Mouse (Mus musculus): Measurements from ENCODE around the gene Map2k5.

Gene Map2k5

DNA sequence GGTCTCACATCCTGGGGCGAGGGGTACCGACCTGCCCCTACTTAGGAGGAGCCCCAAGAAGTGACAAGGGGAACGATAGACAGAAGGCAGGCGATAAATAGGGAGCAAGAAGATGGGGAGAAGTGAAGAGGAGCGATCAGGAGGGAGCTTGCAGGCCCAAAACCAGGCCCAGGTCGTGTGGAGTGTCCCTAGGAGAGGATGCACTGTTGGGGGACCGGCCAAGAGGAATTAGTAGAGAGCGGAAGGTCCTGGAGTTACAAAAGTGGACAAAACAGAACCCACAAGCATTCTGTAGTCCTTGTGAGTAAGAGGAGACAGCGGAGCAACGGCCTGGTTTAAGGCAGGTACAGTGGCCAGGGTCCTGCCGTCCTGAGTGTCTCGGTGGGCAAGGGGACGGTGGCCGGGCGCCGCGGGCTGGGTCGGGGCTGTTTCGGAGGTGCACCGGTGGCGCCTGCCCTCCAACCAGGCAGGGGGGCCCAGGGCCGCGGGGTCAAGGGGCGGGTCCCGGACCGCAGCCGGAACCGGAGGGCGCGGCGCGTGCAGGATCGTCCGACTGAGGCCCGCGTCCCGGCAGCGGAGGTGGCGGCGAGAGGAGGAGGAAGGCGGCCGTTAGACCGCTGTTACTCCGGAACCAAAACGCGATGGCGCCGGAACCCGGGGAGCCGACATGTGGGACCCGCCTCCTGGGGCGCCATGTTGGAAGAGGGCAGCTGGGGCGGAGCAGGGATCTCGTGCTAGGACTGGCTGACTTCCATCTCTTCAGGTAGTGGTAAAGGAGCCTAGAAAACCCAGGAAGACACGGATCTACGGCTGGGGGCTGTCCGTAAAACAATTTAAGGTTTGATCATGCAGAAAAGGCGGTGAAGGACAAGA is at the start of gene Map2k5:
TSS of gene Map2k5 (minus strand) at position 633 of the 873 bp plus-strand sequence.
- in situ Hi-C loops (cut with MboI, MseI): loop anchor here (10.0 to 25.0 kb wide), 2 partner anchors 885 to 1263 kb away; partner anchors contain the start of gene Map2k1

DNA sequence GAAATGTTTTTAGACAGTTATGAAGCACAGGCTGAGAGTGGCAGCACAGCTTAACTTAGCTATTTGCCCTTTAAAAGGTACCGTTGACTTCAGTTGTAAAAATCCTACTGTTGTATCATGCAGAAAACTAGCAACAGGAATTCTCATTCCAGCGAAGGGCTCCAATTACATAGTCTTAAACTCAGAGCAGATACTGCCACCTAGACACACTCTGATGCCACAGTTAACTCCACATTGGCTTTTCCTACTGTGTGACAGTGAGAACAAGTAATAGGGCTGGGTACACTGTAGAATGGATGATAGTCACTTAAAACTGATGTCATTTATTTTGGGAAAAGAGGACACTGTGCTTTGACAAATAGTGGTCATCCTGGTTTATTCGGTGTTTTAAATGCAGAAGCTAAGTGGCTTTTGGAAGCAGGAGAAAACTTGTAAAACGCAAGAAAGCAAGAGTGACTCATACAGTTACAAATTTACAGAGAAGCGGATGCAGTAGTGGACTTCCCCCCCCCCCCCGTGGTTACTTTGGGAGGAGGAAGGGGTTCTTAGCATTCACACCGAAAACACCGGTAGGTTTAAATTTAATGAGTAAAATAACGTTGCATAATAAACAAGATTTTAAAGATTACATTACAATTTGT is 43.5 kb upstream of the Map2k5 start:
- in situ Hi-C loops (cut with MboI, MseI): no loop called here

DNA sequence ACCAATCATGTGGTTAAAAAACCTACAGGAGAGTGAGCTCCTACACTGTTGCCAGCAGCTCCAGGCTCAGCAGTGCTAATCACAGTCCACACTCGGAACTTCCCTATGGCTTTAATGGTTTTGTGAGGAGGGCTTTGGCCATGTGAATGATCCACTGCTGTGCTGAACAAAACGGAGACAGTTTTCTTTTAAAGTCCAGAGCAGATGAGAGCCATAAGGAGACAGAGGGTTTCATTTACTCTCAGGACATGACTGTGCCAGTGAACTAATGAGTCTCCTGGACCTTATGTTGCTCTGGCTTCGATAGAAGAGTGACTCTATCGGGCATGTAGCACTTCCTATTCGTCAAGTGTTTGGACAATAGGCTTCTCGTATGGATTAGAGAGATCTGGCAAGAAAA is 42.7 kb upstream of the Map2k5 start:
- in situ Hi-C loops (cut with MboI, MseI): no loop called here

DNA sequence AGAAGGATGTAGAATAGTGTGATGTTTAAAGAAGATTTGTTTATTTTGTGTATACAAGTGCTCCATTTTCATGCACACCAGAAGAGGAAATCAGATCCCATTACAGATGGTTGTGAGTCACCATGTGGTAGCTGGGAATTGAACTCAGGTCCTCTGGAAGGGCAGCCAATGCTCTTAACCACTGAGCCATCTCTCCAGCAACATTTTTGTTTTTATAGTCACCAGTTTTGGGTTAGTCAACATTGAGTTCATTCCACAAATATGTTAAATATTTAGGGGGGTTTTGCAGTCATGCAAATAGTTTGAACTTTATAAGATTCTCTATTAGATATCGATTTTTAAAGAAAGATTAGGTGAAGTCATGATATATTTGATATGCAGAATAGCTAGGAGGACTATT is 22.5 kb upstream of the Map2k5 start:
- in situ Hi-C loops (cut with MboI, MseI): no loop called here

DNA sequence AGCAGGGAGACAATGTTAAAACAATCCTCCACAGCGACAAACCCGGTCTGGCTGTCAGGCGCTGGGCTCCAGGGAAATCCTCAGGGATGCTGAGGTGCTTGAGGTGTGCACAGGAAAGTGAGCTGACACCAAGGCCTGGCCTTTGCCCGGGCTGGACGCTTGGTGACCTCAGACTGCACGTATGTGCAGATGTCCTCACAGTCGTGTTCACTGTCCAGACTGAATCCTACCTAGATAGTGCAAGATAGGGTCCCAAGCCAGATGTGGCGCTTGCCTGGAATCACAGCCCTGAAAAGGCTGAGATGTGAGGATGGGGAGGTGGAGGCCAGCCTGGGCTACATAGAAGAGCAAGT is 21.7 kb upstream of the Map2k5 start:
- in situ Hi-C loops (cut with MboI, MseI): loop anchor here (25.0 kb wide), 1 partner anchor 863 kb away; the partner anchor contains the start of gene Map2k1

DNA sequence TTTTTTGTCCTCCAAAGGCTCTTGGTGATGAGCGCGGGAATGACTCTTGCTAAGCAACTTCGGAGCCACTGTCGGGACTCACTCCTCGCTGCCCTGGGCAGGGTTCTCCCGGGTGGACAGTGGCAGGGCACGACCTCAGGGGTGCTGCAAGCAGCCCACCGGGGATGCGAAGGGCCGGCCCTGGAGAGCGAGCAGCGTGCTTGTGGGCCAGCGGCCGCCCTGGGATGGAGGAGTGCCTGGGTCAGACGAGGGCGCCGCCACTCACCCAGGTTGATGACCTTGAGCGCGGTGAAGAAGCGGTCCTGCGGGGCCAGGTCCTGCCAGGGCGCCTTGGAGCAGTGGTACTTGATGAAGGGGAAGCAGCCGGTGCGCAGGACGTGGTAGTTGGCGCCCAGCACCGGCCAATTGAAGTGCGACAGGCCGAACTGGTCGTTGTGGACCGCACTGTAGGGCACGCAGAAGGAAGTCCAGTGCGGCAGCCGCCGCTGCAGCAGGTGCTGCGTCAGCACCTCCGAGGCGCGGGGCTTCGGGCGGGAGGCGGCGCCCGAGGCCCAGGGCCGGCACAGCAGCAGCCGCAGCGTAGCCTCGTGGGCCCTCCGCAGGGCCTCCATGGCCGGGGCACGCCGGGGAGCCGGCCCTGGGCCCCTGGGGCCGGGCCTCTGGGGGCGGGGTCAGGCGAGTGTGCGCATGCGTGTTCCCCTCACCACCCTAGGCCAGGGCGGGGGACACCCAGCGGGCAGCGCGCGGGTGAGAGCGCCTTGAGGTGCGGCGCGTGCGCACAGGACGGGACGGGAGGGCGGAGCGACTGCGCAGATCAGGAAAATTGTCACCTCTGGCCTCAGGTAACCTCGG is 21.1 kb upstream of the Map2k5 start, which contains the start of gene 2300009A05Rik:
TSS of gene 2300009A05Rik (minus strand) at position 636 of the 852 bp plus-strand sequence.
- in situ Hi-C loops (cut with MboI, MseI): loop anchor here (25.0 kb wide), 1 partner anchor 863 kb away; the partner anchor contains the start of gene Map2k1

DNA sequence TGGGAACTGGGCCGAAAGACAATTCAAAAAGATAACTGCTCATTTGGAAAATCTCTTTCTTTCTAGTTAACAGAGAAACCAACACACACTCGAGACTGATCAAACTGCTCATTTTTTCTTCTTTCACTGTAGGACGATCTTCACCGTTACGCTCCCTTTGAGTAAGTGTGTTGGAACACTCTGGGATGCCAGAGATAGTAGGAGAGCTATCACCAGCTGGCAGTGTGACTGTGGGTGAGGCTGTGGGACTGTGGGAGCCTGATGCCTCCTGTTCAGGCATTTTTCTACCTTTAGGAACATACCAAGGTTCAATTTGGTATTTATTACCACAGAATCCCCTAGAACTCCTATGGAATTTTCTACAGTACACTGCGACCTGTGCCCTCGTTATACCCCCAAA is 17.9 kb upstream of the Map2k5 start:
- in situ Hi-C loops (cut with MboI, MseI): loop anchor here (25.0 kb wide), 1 partner anchor 867 kb away; the partner anchor contains the start of gene Map2k1

DNA sequence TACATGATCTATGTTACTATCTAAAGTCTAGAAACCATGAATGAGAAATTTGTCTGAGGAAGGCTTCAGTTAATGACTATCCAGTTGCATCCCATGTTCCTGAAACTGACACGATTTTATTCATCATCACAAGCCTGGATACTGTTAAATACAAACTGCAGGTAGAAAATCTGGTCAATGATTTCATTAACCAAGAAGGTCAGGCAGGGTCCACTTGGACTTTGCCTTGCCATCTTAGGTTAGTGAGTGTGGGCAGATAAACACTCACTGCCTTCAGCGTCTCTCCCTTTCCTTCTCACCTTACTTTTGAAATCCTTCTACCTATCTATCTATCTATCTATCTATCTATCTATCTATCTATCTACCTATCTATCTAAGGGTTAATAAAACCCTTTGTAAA is 13.6 kb upstream of the Map2k5 start:
- in situ Hi-C loops (cut with MboI, MseI): loop anchor here (25.0 kb wide), 1 partner anchor 871 kb away; the partner anchor contains the start of gene Map2k1

DNA sequence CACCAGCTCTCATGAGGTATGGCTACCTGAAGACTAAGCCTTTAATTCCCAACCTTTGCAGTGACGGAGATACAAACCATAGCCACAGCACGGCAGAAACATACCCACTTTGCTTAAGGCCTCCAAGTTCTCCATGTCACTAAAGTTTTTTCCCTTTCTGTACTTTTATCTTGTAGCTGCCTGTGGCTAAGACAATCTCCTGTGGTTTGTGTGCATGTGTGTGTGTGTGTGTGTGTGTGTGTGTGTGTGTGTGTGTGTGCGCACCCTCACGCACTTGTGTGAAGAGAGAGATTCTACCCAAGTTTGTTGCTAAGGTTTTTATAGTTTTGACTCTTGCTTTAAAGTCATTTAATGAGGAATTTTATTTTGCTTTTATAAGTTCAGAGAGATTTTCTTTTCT is 5.1 kb upstream of the Map2k5 start:
- in situ Hi-C loops (cut with MboI, MseI): loop anchor here (25.0 kb wide), 1 partner anchor 880 kb away; the partner anchor contains the start of gene Map2k1

DNA sequence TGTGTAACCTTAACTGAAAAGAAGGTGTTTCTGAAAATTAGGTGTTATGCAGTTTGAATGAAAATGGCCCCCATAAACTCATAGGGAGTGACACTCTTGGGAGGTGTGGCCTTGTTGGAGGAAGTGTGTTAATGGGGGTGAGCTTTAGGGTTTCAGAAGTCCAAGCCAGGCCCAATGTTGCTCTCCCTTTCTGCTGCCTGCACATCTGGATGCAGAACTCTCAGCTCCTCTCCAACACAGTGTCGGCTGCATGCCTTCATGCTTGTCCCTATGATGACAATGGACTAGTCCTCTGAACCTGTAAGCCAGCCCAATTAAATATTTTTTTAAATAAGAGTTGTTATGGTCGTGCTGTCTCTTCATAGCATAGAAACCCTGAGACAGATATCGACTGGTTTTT is 2.6 kb upstream of the Map2k5 start:
- in situ Hi-C loops (cut with MboI, MseI): loop anchor here (25.0 kb wide), 1 partner anchor 882 kb away; the partner anchor contains the start of gene Map2k1

DNA sequence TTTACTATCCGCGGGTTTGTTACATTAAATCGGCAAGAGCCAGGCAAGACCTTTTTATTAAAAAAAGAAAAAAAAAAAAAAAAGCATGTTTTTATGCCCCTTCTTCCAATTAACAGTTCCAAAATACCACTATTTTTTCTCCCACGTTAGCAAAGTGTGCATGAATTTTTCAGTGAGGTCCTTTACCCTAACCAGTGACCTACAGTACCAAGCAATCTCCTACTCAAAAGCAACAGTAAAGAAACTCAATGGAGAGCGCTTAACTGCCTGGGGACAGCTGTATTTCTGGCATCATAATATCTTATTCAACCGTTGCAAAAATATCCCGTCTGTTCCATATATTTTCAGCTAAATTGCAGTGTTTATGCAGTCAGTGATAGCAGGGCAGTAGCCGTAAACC is 472 bp upstream of the Map2k5 start:
- in situ Hi-C loops (cut with MboI, MseI): loop anchor here (10.0 to 25.0 kb wide), 2 partner anchors 884 to 1263 kb away; partner anchors contain the start of gene Map2k1

DNA sequence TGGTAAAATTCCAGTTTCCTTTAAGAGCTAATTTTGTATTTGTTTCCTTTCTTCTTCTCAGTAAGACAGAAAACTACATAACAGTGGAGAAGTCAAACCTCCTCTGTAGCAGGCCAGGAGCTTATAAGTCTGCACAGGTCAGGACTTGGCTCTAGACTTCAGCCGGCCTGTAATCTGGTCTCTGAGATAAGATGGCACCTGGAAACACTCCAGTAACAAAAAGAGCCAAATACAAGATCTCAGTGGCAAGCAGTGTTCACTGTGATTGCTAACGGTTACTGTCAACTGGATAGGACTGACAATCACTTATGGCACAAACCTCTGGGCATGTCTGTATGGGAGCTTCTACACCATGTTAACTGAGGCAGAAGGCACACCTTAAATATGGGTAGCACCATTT is 4.4 kb downstream of the Map2k5 start:
- in situ Hi-C loops (cut with MboI, MseI): loop anchor here (10.0 kb wide), 1 partner anchor 1259 kb away; no protein-coding TSS in a partner anchor

DNA sequence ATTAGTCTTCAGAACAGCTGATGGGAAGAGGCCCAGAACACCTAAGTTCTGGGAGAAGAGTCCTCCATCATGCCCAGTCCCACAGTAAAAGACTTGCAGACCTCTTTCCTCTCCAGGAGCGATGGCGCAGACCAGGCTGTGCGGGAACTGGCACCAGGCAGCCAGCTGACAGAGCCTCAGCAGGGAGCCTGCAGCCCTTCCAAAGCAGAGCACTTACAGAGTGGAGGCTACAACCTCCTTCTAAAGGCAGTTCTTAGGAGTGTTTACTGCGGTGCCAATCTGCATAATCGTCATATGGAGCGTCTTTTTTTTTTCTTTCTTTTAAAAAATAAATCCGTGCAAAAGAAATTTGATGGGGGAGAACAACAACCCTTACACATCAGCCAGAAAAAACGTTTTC is 5.2 kb downstream of the Map2k5 start:
- in situ Hi-C loops (cut with MboI, MseI): loop anchor here (10.0 kb wide), 1 partner anchor 1258 kb away; no protein-coding TSS in a partner anchor

DNA sequence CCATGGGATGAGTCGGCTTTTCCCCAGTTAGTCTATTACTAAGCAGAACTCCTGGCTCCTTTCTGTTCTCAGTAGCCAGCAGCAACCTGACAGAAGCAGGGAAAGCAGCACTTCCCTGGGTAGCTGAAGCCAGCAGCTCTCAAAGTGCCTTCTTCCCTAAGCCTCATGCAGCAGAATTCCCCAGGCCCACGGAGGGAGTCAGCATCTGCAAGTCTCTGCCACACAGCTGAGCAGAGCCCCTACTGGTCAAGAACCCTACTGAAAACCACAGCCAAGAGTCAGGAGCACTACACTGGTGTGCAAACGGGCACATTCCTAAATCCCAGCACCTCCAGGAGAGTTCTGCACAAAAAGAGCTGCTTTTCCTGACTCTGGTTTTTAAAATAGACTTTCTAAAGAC is 17.3 kb downstream of the Map2k5 start:
- in situ Hi-C loops (cut with MboI, MseI): no loop called here

DNA sequence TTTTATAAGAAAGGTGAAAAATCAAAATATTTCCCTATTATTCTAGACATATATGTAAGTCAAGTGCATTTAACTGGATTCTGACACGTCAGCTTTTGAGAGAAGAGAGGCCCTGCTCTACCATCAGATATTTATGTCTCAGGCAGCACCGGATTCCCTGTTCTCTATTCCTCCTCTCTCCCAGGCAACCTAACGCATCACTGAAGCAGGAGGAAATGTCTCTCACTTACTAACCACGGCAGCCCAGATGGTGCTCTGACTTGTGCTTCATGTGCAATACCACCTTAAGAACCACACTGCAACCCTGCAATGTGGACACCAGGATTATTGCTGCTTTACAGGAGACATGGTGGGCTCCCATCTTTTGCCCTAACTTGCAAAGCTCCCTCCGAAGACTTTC is 18.7 kb downstream of the Map2k5 start:
- in situ Hi-C loops (cut with MboI, MseI): no loop called here

DNA sequence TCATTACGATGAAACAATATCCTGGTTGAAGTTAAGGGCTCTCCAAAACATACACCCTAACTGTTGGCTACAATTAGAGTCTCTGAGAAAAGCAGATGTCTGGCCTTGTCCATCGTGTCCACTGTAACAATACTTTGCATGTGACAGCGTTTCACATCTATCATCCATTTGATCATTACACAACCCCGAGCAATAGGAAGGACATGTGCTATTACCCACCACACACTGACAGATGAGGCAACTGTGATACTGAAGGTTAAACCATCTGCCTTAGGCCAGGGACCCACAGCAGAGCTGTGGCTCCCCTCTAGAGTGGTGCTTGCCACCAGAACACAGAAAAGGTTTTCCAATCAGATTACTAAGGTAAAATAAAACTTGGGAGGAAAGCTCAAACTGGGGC is 21.0 kb downstream of the Map2k5 start:
- in situ Hi-C loops (cut with MboI, MseI): no loop called here

DNA sequence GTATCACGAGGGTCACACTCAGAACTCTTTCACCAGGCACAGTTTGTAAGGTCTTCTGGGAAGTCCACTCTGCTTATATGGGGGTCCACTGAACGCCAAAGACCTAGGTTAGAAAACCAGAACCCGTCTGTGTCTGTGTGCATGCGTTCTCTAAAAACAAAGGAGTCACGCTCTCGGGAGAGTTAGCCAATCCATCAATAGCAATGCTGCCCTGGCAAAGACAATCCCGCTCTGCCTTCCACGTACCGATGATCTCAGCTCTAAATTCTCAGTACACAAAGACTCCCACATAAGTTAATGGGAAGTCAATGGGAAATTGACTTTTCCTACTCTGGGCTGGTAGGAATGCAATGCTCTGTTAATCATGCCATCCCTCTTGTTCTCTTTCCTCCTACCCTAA is 21.4 kb downstream of the Map2k5 start:
- in situ Hi-C loops (cut with MboI, MseI): no loop called here

DNA sequence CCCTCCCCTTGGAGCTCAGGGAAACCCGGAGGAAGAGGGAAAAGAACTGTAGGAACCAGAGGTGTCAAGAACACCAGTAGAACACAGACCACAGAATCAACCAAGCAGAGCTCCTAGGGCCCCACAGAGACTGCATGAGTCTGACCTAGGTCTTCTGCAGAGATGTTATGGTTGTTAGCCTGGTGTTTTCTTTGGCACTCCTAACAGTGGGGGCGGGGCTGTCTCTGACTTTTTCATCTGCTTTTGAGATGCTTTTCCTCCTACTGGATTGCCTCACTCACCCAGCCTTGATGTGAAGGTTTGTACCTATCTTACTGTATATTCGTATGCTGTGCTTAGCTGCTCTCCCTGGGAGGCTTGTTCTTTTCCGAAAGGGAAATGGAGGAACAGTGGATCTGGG is 23.5 kb downstream of the Map2k5 start:
- in situ Hi-C loops (cut with MboI, MseI): no loop called here

DNA sequence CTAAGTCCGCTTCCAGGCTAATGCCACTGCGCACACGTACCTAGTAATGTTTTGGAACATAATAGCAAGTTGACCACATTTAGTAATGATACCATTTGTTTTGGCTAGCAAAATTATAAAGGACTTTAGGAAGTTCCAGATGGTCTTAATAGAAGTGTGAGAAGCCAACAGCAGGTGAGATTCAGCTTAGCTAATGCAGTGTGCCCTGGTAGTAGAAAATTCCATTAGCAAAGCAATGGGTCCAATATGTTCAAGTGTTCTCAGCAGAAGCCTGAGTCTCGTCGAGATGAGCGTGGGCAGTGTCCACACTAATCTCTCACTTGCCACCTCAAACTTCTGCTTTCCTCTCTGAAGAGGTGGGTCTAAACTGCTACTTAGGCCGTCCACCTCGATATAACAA is 27.7 kb downstream of the Map2k5 start:
- in situ Hi-C loops (cut with MboI, MseI): no loop called here

DNA sequence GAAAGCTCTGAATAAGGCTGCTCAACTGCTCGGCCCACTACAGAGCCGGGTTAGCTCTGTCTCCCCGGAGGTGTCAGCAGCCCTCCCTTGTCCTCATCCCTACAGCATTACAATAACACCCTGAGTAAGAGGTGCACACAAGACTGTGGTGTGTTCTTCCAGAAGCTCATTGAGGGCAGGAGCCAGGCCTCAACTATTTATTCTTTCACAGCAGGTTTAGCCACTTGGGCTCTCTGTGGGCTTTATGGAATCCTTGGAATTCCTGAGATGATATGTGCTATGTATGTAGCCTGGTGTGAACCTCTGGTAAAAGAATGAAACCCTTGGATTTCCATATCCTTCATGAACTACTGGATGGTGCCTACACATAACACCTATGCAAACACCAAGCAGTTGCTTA is 28.5 kb downstream of the Map2k5 start:
- in situ Hi-C loops (cut with MboI, MseI): no loop called here

DNA sequence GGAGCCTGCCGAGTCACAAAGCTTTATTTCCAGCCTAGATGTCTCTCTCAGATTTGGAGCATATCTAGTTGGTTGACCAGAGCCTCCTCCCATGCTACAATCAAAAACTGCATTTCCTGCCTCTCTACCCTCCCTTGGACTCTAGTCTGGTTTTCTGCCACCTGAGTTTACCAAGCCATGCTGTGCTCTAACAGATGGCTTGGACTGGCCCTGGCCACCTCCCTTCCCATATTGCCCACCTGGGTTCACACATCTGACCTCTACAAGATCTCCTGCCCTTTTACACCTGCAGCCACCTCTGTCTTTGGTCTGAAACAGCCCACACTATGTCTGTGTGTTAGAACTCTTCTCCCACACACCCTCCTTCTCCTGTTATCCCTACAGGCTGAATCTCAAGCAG is 29.6 kb downstream of the Map2k5 start:
- in situ Hi-C loops (cut with MboI, MseI): no loop called here

Measured in T-helper 2 cell (primary cell).